Mouse (Mus musculus) lung, embryonic 16.5 days (tissue): ENCODE data around the gene Sebox. TPM values are rescaled to one million over a fixed set of nuclear protein-coding genes. Genes with fewer than 3 reads are reported as not detected.
"Not testable (repeated sequence)": the region's sequence is repeated elsewhere in the genome, so short reads cannot be mapped to it uniquely, and the experiment has no call there.

Experiments used
- ATAC-seq: fragments of 200-750 bp; cut with Nextera tagmentation; 2 replicates; pipeline ENCODE4 v1.8.0; 2017; ENCODE audit warnings: low read depth, mild to moderate bottlenecking, moderate library complexity
- H3K27ac ChIP-seq: fragments of 300-500 bp; sonication (generic); 2 replicates; pipeline ENCODE4 v1.5.1; 2014; ENCODE audit warnings: mild to moderate bottlenecking, control low read depth, low read length
- H3K27me3 ChIP-seq: fragments of 300-500 bp; sonication (generic); 2 replicates; pipeline ENCODE4 v1.6.1; 2014; ENCODE audit warnings: low read depth, low read length, mixed read lengths; ENCODE audit not compliant: control insufficient read depth, insufficient read depth
- H3K36me3 ChIP-seq: fragments of 300-500 bp; sonication (generic); 2 replicates; pipeline ENCODE4 v1.6.1; 2014; ENCODE audit warnings: low read length; ENCODE audit not compliant: control insufficient read depth, insufficient read depth
- H3K4me1 ChIP-seq: fragments of 300-500 bp; sonication (generic); replicated peaks from 2 replicates; pipeline ENCODE4 v1.6.1; 2014; ENCODE audit warnings: low read length, mixed read lengths; ENCODE audit not compliant: control insufficient read depth, insufficient read depth
- H3K4me2 ChIP-seq: fragments of 300-500 bp; sonication (generic); 2 replicates; pipeline ENCODE4 v1.6.1; 2014; ENCODE audit warnings: low read depth, low read length, control low read depth
- H3K4me3 ChIP-seq: fragments of 300-500 bp; sonication (generic); 2 replicates; pipeline ENCODE4 v1.5.1; 2014; ENCODE audit warnings: mild to moderate bottlenecking, low read length, control low read depth
- H3K9ac ChIP-seq: fragments of 300-500 bp; sonication (generic); 2 replicates; pipeline ENCODE4 v1.6.1; 2014; ENCODE audit warnings: low read length, control low read depth
- H3K9me3 ChIP-seq: fragments of 300-500 bp; sonication (generic); 2 replicates; pipeline ENCODE4 v1.6.1; 2016; ENCODE audit warnings: low read length; ENCODE audit not compliant: control insufficient read depth
- WGBS: fragments of 180-500 bp; shearing (Covaris S2); extraction: QIAGEN DNeasy Blood & Tissue Kit; methylation state at CpG from one replicate; pipeline ENCODE4 v1.1.7; 2014; 5-methylcytosine and 5-hydroxymethylcytosine counted together
- polyA plus RNA-seq: library from polyadenylated mRNA; unstranded; fragments of >200 nt; fragmentation: Nextera tagmentation; extraction: Ambion mirVana; gene quantifications from 2 replicates; pipeline ENCODE4 v1.2.1, GENCODE M21; 2015

Gene Sebox
- polyA plus RNA-seq, 1 experiment from 2014 or later: not detected

DNA sequence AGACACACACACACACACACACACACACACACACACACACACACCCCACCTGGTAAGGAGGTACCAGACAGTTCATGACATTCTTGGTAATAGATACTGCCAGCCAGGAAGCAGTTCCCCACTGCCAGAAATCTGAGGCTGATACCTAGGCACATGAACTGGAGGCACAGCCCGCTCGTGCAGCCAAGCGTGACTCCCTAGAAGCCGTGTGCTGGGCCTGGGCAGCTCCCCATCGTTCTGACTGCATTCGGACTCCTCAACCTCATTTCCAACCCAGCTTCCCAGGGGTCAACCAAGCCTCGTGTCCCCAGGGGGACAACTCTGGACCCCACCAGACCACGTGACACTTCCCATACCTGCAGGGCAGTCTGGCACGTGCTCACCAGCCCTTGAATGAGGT is 25.5 kb downstream of the Sebox start:
- H3K9ac ChIP-seq: no peak overlapping the region
- H3K36me3 ChIP-seq: peaks cover 51% of the 10 kb centered on the region
- H3K4me3 ChIP-seq: no peak overlapping the region
- no peaks in the 10 kb centered on the region for H3K9me3 ChIP-seq
- ATAC-seq: no peak
- WGBS: 89% methylated on average over 9 of the region's 9 CpGs
- H3K27ac ChIP-seq: no peak overlapping the region
- H3K4me2 ChIP-seq: no peak overlapping the region
- H3K4me1 ChIP-seq: peaks cover 4% of the 10 kb centered on the region; the same call in 1 of the 2 replicates
- no peaks in the 10 kb centered on the region for H3K27me3 ChIP-seq

GRCm38 (mm10) chr11:78530001-78530400 is 26.8 kb downstream of the Sebox start:
- Histone ChIP-seq H3K36me3 (peaks cover 39% of the 10 kb centered on the region), H3K9ac (no peak overlapping the region), H3K9me3 (no peaks in the 10 kb centered on the region), H3K4me2 (no peak overlapping the region), H3K27me3 (no peaks in the 10 kb centered on the region), H3K27ac (no peak overlapping the region), H3K4me1 (peaks cover 9% of the 10 kb centered on the region), H3K4me3 (no peak overlapping the region)
- no peak for ATAC-seq
- WGBS: 88% methylated on average over 12 of the region's 12 CpGs

- H3K36me3 ChIP-seq: peaks cover 33% of the 10 kb centered on the region
- WGBS: 44% methylated on average over 6 of the region's 6 CpGs
- H3K27me3 ChIP-seq: no peaks in the 10 kb centered on the region
- 0 out of 2 replicates have a peak overlapping the region, but pooled peaks have one; percentile 22 for H3K4me2 ChIP-seq
- no peak overlapping the region for H3K9ac ChIP-seq
- ATAC-seq: no peak
- H3K27ac ChIP-seq: peak overlapping the region; percentile 78
- H3K4me1 ChIP-seq: peaks cover 12% of the 10 kb centered on the region
- no peak overlapping the region for H3K4me3 ChIP-seq
- H3K9me3 ChIP-seq: no peaks in the 10 kb centered on the region
These were observed 27.8 kb downstream of the Sebox start for GRCm38 (mm10) chr11:78531046-78531445.

- Histone ChIP-seq H3K4me1 (peaks cover 12% of the 10 kb centered on the region), H3K27ac (peak overlapping the region; percentile 56), H3K36me3 (peaks cover 28% of the 10 kb centered on the region)
- not testable (repeated sequence) for ATAC-seq, H3K4me3 ChIP-seq, H3K4me2 ChIP-seq, H3K9me3 ChIP-seq, H3K27me3 ChIP-seq, H3K9ac ChIP-seq
- WGBS: 90% methylated on average over 10 of the region's 10 CpGs
These were observed 28.3 kb downstream of the Sebox start for GRCm38 (mm10) chr11:78531515-78531914.

DNA sequence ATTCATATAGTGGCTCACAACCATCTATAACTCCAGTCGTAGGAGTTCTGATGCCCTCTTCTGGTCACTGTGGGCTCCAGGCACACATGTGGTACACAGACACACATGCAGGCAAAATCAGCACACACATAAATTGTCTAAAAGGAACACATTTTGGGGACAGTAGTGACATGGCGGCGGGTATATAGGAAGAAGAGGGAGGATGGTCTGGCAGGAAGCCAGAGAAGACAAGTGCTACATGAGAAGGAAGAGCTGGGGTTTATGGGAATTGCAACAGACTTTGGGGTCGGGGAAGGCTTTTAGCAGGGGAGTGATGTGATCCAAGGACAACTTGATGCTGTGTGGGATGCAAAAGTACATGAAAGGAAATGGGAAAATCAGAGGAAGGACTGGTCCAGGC is 31.3 kb downstream of the Sebox start:
- Histone ChIP-seq H3K27me3 (no peaks in the 10 kb centered on the region), H3K9me3 (no peaks in the 10 kb centered on the region), H3K4me2 (peak overlapping the region; percentile 75), H3K27ac (peak overlapping the region; percentile 97), H3K36me3 (peaks cover 6% of the 10 kb centered on the region), H3K4me1 (peaks cover 24% of the 10 kb centered on the region), H3K4me3 (peak overlapping the region; percentile 97), H3K9ac (no peak overlapping the region; the same call in 1 of the 2 replicates)
- 52% methylated on average over 4 of the region's 4 CpGs for WGBS
- ATAC-seq: no peak

- no peaks in the 10 kb centered on the region for H3K27me3 ChIP-seq
- peaks cover 10% of the 10 kb centered on the region for H3K36me3 ChIP-seq
- peak overlapping the region; percentile 75 for H3K4me2 ChIP-seq
- under 1% methylated on average over 23 of the region's 23 CpGs for WGBS
- peak overlapping the region; percentile 97 for H3K4me3 ChIP-seq
- ATAC-seq: peak; percentile 55
- no peaks in the 10 kb centered on the region for H3K9me3 ChIP-seq
- H3K4me1 ChIP-seq: peaks cover 24% of the 10 kb centered on the region
- peak overlapping the region; percentile 92 for H3K9ac ChIP-seq
- peak overlapping the region; percentile 97 for H3K27ac ChIP-seq
These were observed 32.3 kb downstream of the Sebox start for GRCm38 (mm10) chr11:78535376-78536079.

- Histone ChIP-seq H3K36me3 (peaks cover 14% of the 10 kb centered on the region), H3K4me3 (peak within 1 kb of the TSS; percentile 97), H3K27ac (peak within 1 kb of the TSS; percentile 97), H3K27me3 (no peaks in the 10 kb centered on the region), H3K9ac (peak within 1 kb of the TSS; percentile 92), H3K4me2 (peak within 1 kb of the TSS; percentile 92), H3K4me1 (peaks cover 23% of the 10 kb centered on the region), H3K9me3 (no peaks in the 10 kb centered on the region)
- under 1% methylated on average over 52 of the region's 52 CpGs for WGBS
- ATAC-seq: peak; percentile 98
These were observed 32.9 kb downstream of the Sebox start, which contains the start of the genes Tnfaip1 and Ift20 for GRCm38 (mm10) chr11:78536080-78536689. Gene Tnfaip1, minus strand, starts transcription at chr11:78536332. Gene Ift20, plus strand, starts transcription at chr11:78536361.

DNA sequence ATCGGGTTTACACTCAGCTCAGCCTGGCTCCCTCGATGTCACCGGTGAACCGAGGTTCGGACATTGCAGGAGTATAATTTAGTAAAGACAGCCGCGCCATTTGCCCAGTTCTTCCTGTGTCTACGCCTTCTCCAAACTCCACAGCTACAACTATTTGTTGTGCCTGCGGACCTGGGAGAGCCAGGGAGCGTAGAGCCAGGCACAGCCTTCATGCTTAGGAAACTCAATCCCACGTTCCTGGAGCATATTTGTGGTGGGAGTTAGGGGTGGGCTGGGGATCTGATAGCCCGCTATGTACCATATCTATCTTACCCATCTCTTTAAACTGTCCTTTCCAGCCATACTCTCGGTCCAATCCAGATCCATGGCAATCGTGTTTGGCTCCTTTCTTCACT is 33.4 kb downstream of the Sebox start:
- under 1% methylated on average over 14 of the region's 14 CpGs for WGBS
- peak overlapping the region; percentile 92 for H3K4me2 ChIP-seq
- H3K9me3 ChIP-seq: no peaks in the 10 kb centered on the region
- peak; percentile 0; the same call in 1 of the 2 replicates for ATAC-seq
- H3K4me1 ChIP-seq: peaks cover 21% of the 10 kb centered on the region
- no peaks in the 10 kb centered on the region for H3K27me3 ChIP-seq
- peak overlapping the region; percentile 79 for H3K27ac ChIP-seq
- H3K36me3 ChIP-seq: peaks cover 14% of the 10 kb centered on the region
- H3K4me3 ChIP-seq: peak overlapping the region; percentile 97
- peak overlapping the region; percentile 89 for H3K9ac ChIP-seq

DNA sequence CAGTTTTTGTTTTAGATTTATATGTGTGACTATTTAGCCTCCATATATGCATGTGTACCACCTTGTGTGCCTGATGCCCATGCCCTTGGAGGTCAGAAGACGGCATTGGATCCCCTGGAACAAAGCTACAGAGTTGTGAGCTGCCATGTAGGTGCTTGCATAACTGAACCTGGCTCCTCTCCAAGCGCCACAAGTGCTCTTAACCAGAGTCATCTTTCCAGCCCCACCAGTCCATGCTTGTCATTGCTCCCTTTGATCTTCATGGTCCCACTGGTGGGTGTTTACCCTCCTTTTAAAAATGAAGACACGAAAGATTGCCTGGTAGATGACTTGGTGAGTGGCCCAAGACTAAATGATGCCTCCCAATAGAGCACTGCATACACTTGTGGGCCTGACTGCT is 37.1 kb downstream of the Sebox start:
- WGBS: 56% methylated on average over 3 of the region's 3 CpGs
- Histone ChIP-seq H3K4me2 (no peak overlapping the region), H3K9ac (no peak overlapping the region), H3K27ac (no peak overlapping the region), H3K27me3 (no peaks in the 10 kb centered on the region), H3K4me3 (no peak overlapping the region), H3K36me3 (peaks cover 27% of the 10 kb centered on the region), H3K4me1 (peaks cover 12% of the 10 kb centered on the region), H3K9me3 (no peaks in the 10 kb centered on the region)
- ATAC-seq: no peak
